Mouse (Mus musculus): ENCODE results near the gene Slc17a7.
"Not testable (repeated sequence)": the region's sequence is repeated elsewhere in the genome, so short reads cannot be mapped to it uniquely, and the experiment has no call there.

Gene Slc17a7

GRCm38 (mm10) chr7:45133446-45134159, 30.1 kb upstream of the Slc17a7 start:
- peak; percentile 85 for DNase-seq (ENCODE audit: low read depth, low spot score)

GRCm38 (mm10) chr7:45134544-45135026, 29.2 kb upstream of the Slc17a7 start:
- DNase-seq (ENCODE audit: low read depth, low spot score), result peak; percentile 99

- DNase-seq (ENCODE audit: low read depth, low spot score), result no peak
Measured at GRCm38 (mm10) chr7:45135370-45135769, 28.4 kb upstream of the Slc17a7 start.

- peak; percentile 88 for DNase-seq (ENCODE audit: low read depth, low spot score)
Measured at GRCm38 (mm10) chr7:45135993-45136567, 27.7 kb upstream of the Slc17a7 start, which contains the start of the genes Gm45713 and Flt3l. Gene Gm45713, minus strand, starts transcription at chr7:45136231. Gene Flt3l, minus strand, starts transcription at chr7:45136432.

- DNase-seq (ENCODE audit: low read depth, low spot score), result no peak
Measured at GRCm38 (mm10) chr7:45137171-45138006, 26.4 kb upstream of the Slc17a7 start.

GRCm38 (mm10) chr7:45138403-45138802, 25.3 kb upstream of the Slc17a7 start:
- DNase-seq (ENCODE audit: low read depth, low spot score), result no peak

GRCm38 (mm10) chr7:45139904-45140723, 23.6 kb upstream of the Slc17a7 start:
- DNase-seq (ENCODE audit: low read depth, low spot score), result no peak

- DNase-seq (ENCODE audit: low read depth, low spot score), result no peak
Measured at GRCm38 (mm10) chr7:45141319-45141718, 22.4 kb upstream of the Slc17a7 start.

- no peak for DNase-seq (ENCODE audit: low read depth, low spot score)
Measured at GRCm38 (mm10) chr7:45141914-45142313, 21.8 kb upstream of the Slc17a7 start.

- no peak for DNase-seq (ENCODE audit: low read depth, low spot score)
Measured at GRCm38 (mm10) chr7:45144368-45145174, 19.2 kb upstream of the Slc17a7 start.

GRCm38 (mm10) chr7:45145460-45145859, 18.3 kb upstream of the Slc17a7 start:
- no peak for DNase-seq (ENCODE audit: low read depth, low spot score)

- no peak for DNase-seq (ENCODE audit: low read depth, low spot score)
Measured at GRCm38 (mm10) chr7:45147267-45147666, 16.5 kb upstream of the Slc17a7 start.

GRCm38 (mm10) chr7:45147899-45148298, 15.8 kb upstream of the Slc17a7 start:
- DNase-seq (ENCODE audit: low read depth, low spot score), result no peak

- no peak for DNase-seq (ENCODE audit: low read depth, low spot score)
Measured at GRCm38 (mm10) chr7:45148534-45149098, 15.1 kb upstream of the Slc17a7 start.

GRCm38 (mm10) chr7:45149545-45149944, 14.2 kb upstream of the Slc17a7 start:
- no peak for DNase-seq (ENCODE audit: low read depth, low spot score)

- no peak for DNase-seq (ENCODE audit: low read depth, low spot score)
Measured at GRCm38 (mm10) chr7:45150321-45150720, 13.4 kb upstream of the Slc17a7 start.

- DNase-seq (ENCODE audit: low read depth, low spot score), result no peak
Measured at GRCm38 (mm10) chr7:45151303-45151702, 12.4 kb upstream of the Slc17a7 start.

- not testable (repeated sequence) for DNase-seq (ENCODE audit: low read depth, low spot score)
Measured at GRCm38 (mm10) chr7:45153052-45153451, 10.7 kb upstream of the Slc17a7 start.

GRCm38 (mm10) chr7:45153586-45153985, 10.2 kb upstream of the Slc17a7 start:
- DNase-seq (ENCODE audit: low read depth, low spot score), result peak; percentile 54
